Mouse (Mus musculus) embryonic fibroblast, embryonic 13.5 days (primary cell): ENCODE measurements around the gene Rpusd3.

Source experiments
- CTCF ChIP-seq: IDR thresholded peaks from 2 replicates; pipeline ENCODE4 v1.5.1; 2011; ENCODE audit warnings: mild to moderate bottlenecking, control low read depth, low read length, moderate library complexity, borderline replicate concordance; ENCODE audit not compliant: insufficient read depth
- POLR2A ChIP-seq: IDR thresholded peaks from 2 replicates; pipeline ENCODE4 v1.6.1; 2011; ENCODE audit warnings: low read depth, mild to moderate bottlenecking, control low read depth, low read length, moderate library complexity

DNA sequence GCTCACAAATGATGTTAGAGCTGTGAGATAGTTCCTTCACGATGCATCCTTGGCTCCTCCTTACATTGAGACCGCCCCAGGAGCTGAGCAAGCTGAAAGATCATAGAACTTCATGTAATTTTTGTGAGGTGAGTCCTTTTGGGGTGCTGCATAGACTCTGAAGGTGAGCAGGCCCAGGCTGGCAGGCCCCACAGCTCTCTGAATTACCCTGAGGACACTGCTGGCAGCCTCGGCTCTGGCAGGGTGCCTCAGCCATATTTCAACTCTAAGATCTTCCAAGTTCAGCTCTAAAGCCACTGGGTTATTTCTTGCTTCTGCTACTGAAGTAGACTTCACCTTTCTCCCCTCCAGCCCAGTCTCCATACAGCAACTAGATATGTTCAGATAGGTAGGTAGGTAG, 21.5 kb upstream of the Rpusd3 start:
- no peak for TF ChIP-seq POLR2A
- no peak for TF ChIP-seq CTCF
